In genomic region chr2:160872890-160873382, GRCm38 (mm10) we compare ENCODE assay signal across 8 mouse cellular contexts. TPM values are rescaled to one million over a fixed set of nuclear protein-coding genes. Genes with fewer than 3 reads are reported as not detected.
DNase-seq lines count a peak whose midpoint lies in the region; ATAC-seq and TF ChIP-seq lines count a peak whose summit lies in the region.

TSS of gene Zhx3 (minus strand) at chr2:160872998.

- peak; percentile 93 for TF ChIP-seq EP300 in heart, postnatal 0 days (IDR thresholded peaks at IDR 0.05; ENCODE audit: low read depth)

- H3K27me3 ChIP-seq in forebrain, embryonic 13.5 days: no peaks in the 10 kb centered on the region
- H3K27me3 ChIP-seq in heart, postnatal 0 days (ENCODE audit: control insufficient read depth, insufficient read depth, low read length): no peaks in the 10 kb centered on the region
- H3K27me3 ChIP-seq in liver, embryonic 16.5 days (ENCODE audit: control insufficient read depth, insufficient read depth, low read depth, low read length): no peaks in the 10 kb centered on the region
- H3K27me3 ChIP-seq in neural tube, embryonic 13.5 days: no peaks in the 10 kb centered on the region
- H3K27me3 ChIP-seq in testis, adult 2 months (ENCODE audit: control insufficient read depth, insufficient read depth, low read length): no peaks in the 10 kb centered on the region

- peak within 1 kb of the TSS; percentile 83 for H3K9ac ChIP-seq in ES-E14 (ENCODE audit: insufficient read depth, low read depth, low read length, poor library complexity, severe bottlenecking)
- peak within 1 kb of the TSS; percentile 96 for H3K9ac ChIP-seq in forebrain, embryonic 13.5 days
- H3K9ac ChIP-seq in heart, postnatal 0 days (replicated peaks; ENCODE audit: low read depth, low read length): peak within 1 kb of the TSS; percentile 96
- H3K9ac ChIP-seq in liver, embryonic 16.5 days (ENCODE audit: low read depth, low read length): peak within 1 kb of the TSS; percentile 95
- peak within 1 kb of the TSS; percentile 97 for H3K9ac ChIP-seq in neural tube, embryonic 13.5 days

- under 1% methylated on average over 36 of the region's 48 CpGs for WGBS in forebrain, embryonic 13.5 days
- WGBS in heart, postnatal 0 days: under 1% methylated on average over 38 of the region's 48 CpGs
- WGBS in liver, embryonic 16.5 days (ENCODE audit: insufficient replicate concordance): under 1% methylated on average over 45 of the region's 48 CpGs
- WGBS in neural tube, embryonic 13.5 days: 1% methylated on average over 39 of the region's 48 CpGs

- peak; percentile 87 for ATAC-seq in cerebellum, adult (ENCODE audit: insufficient number of reproducible peaks, low FRiP score, low TSS enrichment)
- peak; percentile 98 for ATAC-seq in forebrain, embryonic 13.5 days
- peak; percentile 96 for ATAC-seq in heart, postnatal 0 days (ENCODE audit: insufficient read depth, low read depth)
- ATAC-seq in liver, embryonic 16.5 days (ENCODE audit: low read depth): peak; percentile 91
- peak; percentile 98 for ATAC-seq in neural tube, embryonic 13.5 days (ENCODE audit: low read depth)

- in situ Hi-C loops in ES-E14 (cut with MboI; ENCODE audit: low sequenced_read_pairs in 2 of 2, unreplicated experiment in 2 of 2): no loop called here

- no peak for TF ChIP-seq CTCF in heart, postnatal 0 days (IDR thresholded peaks at IDR 0.05; ENCODE audit: low read depth)
- no peak for TF ChIP-seq CTCF in testis, adult 2 months (IDR thresholded peaks at IDR 0.05; ENCODE audit: control insufficient read depth, insufficient read depth, insufficient replicate concordance, low read depth, low read length)

- H3K9me3 ChIP-seq in ES-E14 (ENCODE audit: control insufficient read depth, insufficient read depth, low read depth, low read length): no peaks in the 10 kb centered on the region
- 0 out of 2 replicates have a peak, but pooled peaks cover under 1% of the 10 kb centered on the region for H3K9me3 ChIP-seq in forebrain, embryonic 13.5 days (replicated peaks)
- no peaks in the 10 kb centered on the region; the same call in 1 of the 2 replicates for H3K9me3 ChIP-seq in heart, postnatal 0 days (replicated peaks; ENCODE audit: control insufficient read depth, low read length)
- H3K9me3 ChIP-seq in liver, embryonic 16.5 days (replicated peaks; ENCODE audit: control insufficient read depth, low read length): peaks cover 4% of the 10 kb centered on the region; the same call in 1 of the 2 replicates
- H3K9me3 ChIP-seq in neural tube, embryonic 13.5 days: peaks cover 5% of the 10 kb centered on the region; the same call in 1 of the 2 replicates

- H3K36me3 ChIP-seq in ES-E14 (ENCODE audit: control insufficient read depth, insufficient read depth, low read length, poor library complexity, severe bottlenecking): no peaks in the 10 kb centered on the region
- H3K36me3 ChIP-seq in forebrain, embryonic 13.5 days (ENCODE audit: poor library complexity, severe bottlenecking): no peaks in the 10 kb centered on the region
- no peaks in the 10 kb centered on the region for H3K36me3 ChIP-seq in heart, postnatal 0 days (replicated peaks; ENCODE audit: control insufficient read depth, insufficient read depth, low read length)
- no peaks in the 10 kb centered on the region for H3K36me3 ChIP-seq in liver, embryonic 16.5 days (ENCODE audit: control insufficient read depth, insufficient read depth)
- H3K36me3 ChIP-seq in neural tube, embryonic 13.5 days: no peaks in the 10 kb centered on the region
- H3K36me3 ChIP-seq in testis, adult 2 months (ENCODE audit: control insufficient read depth, insufficient read depth, low read length): no peaks in the 10 kb centered on the region

- peak within 1 kb of the TSS; percentile 76 for H3K4me2 ChIP-seq in forebrain, embryonic 13.5 days
- peak within 1 kb of the TSS; percentile 90 for H3K4me2 ChIP-seq in heart, postnatal 0 days (ENCODE audit: low read depth, low read length)
- H3K4me2 ChIP-seq in liver, embryonic 16.5 days (ENCODE audit: low read depth, low read length): peak within 1 kb of the TSS; percentile 97
- H3K4me2 ChIP-seq in neural tube, embryonic 13.5 days: peak within 1 kb of the TSS; percentile 73

- peak; percentile 76 for TF ChIP-seq POLR2A in testis, adult 2 months (IDR thresholded peaks at IDR 0.05; ENCODE audit: control insufficient read depth, low read depth, low read length)

- peak; percentile 72 for DNase-seq in ES-E14 (ENCODE audit: low read depth, low spot score)
- peak; percentile 94 for DNase-seq in heart, postnatal 0 days (ENCODE audit: low spot score)
- peak; percentile 95 to 96 for DNase-seq in kidney, postnatal 36 days

- H3K27ac ChIP-seq in ES-E14 (ENCODE audit: insufficient read depth, low read depth, low read length, poor library complexity, severe bottlenecking): no peak within 1 kb of the TSS
- peak within 1 kb of the TSS; percentile 98 for H3K27ac ChIP-seq in forebrain, embryonic 13.5 days
- peak within 1 kb of the TSS; percentile 98 for H3K27ac ChIP-seq in heart, postnatal 0 days (ENCODE audit: low read depth)
- H3K27ac ChIP-seq in liver, embryonic 16.5 days (ENCODE audit: low read length): peak within 1 kb of the TSS; percentile 90
- H3K27ac ChIP-seq in neural tube, embryonic 13.5 days (replicated peaks): peak within 1 kb of the TSS; percentile 99
- H3K27ac ChIP-seq in testis, adult 2 months (ENCODE audit: control insufficient read depth, insufficient read depth, low read depth, low read length): peak within 1 kb of the TSS; percentile 95

- peak within 1 kb of the TSS; percentile 71 to 99 for H3K4me3 ChIP-seq in ES-E14 (ENCODE audit: insufficient read depth in 1 of 2, low read depth in 1 of 2, low read length in 2 of 2, poor library complexity in 1 of 2, severe bottlenecking in 1 of 2)
- peak within 1 kb of the TSS; percentile 77 for H3K4me3 ChIP-seq in forebrain, embryonic 13.5 days
- H3K4me3 ChIP-seq in heart, postnatal 0 days (ENCODE audit: low read depth, low read length): peak within 1 kb of the TSS; percentile 91
- peak within 1 kb of the TSS; percentile 85 for H3K4me3 ChIP-seq in liver, embryonic 16.5 days (ENCODE audit: low read depth, low read length)
- peak within 1 kb of the TSS; percentile 90 for H3K4me3 ChIP-seq in neural tube, embryonic 13.5 days
- H3K4me3 ChIP-seq in testis, adult 2 months (ENCODE audit: control insufficient read depth, low read depth, low read length): peak within 1 kb of the TSS; percentile 86

- H3K4me1 ChIP-seq in ES-E14 (ENCODE audit: control insufficient read depth in 2 of 2, insufficient read depth in 2 of 2, low read length in 2 of 2, poor library complexity in 1 of 2): no peaks in the 10 kb centered on the region; a peak in 1 of 4 replicates
- H3K4me1 ChIP-seq in forebrain, embryonic 13.5 days: peaks cover 17% of the 10 kb centered on the region
- H3K4me1 ChIP-seq in heart, postnatal 0 days (ENCODE audit: control insufficient read depth, insufficient read depth): peaks cover 7% of the 10 kb centered on the region; the same call in 1 of the 2 replicates
- H3K4me1 ChIP-seq in liver, embryonic 16.5 days (ENCODE audit: control insufficient read depth, low read depth, low read length): peaks cover 2% of the 10 kb centered on the region
- H3K4me1 ChIP-seq in neural tube, embryonic 13.5 days (replicated peaks): peaks cover 31% of the 10 kb centered on the region
- no peaks in the 10 kb centered on the region; the same call in 1 of the 2 replicates for H3K4me1 ChIP-seq in testis, adult 2 months (ENCODE audit: control insufficient read depth, insufficient read depth, low read length)

TF ChIP-seq in ES-E14, 5 proteins besides CTCF, POLR2A, EP300 and RAD21:
- TF ChIP-seq MAFK (IDR thresholded peaks at IDR 0.05; ENCODE audit: insufficient read depth, low read depth, low read length): no peak
- no peak for TF ChIP-seq ZC3H11A (IDR thresholded peaks at IDR 0.05; ENCODE audit: borderline replicate concordance, low read depth, low read length)
- no peak for TF ChIP-seq ZNF384 (IDR thresholded peaks at IDR 0.05; ENCODE audit: low read depth, low read length)
- TF ChIP-seq CHD2 (IDR thresholded peaks at IDR 0.05; ENCODE audit: low read depth, low read length): no peak
- no peak for TF ChIP-seq HCFC1 (IDR thresholded peaks at IDR 0.05; ENCODE audit: borderline replicate concordance, insufficient read depth, low read length)

RNA-seq across cellular contexts. Expression of gene Zhx3, which starts in this region (rescaled TPM):
- total RNA-seq in ES-E14 (2012; rRNA removed): 1.1 and 1.3 TPM in 2 replicates
- polyA plus RNA-seq in forebrain, embryonic 13.5 days (2015; fragmentation: Nextera tagmentation; extraction: Ambion mirVana): 13.7 and 14.0 TPM in 2 replicates
- total RNA-seq in heart, postnatal 0 days (2014; rRNA removed; ENCODE audit: low replicate concordance): 14.2 and 18.3 TPM in 2 replicates
- 4.7 and 5.1 TPM in 2 replicates for polyA plus RNA-seq in heart, postnatal 0 days (2015; fragmentation: Nextera tagmentation; extraction: Ambion mirVana)
- 2.5 and 3.2 TPM in 2 replicates for polyA plus RNA-seq in liver, embryonic 16.5 days (2015; fragmentation: Nextera tagmentation; extraction: Ambion mirVana)
- 14.9 and 15.8 TPM in 2 replicates for polyA plus RNA-seq in neural tube, embryonic 13.5 days (2015; fragmentation: Nextera tagmentation; extraction: Ambion mirVana)
- 41.2 and 43.0 TPM in 2 replicates for polyA plus RNA-seq in testis, adult 2 months (2012; rRNA removed)
